ENCODE assay signal across 50 mouse cellular contexts in genomic region chr11:99321094-99321493, GRCm38 (mm10). TPM values are rescaled to one million over a fixed set of nuclear protein-coding genes. Genes with fewer than 3 reads are reported as not detected.
"Had no signal": no experiment of that assay in that cellular context is flagged by ENCODE, and none has a peak within 500 bp of the region (broad histone marks: within the 10 kb centered on the region; RNA-seq: fewer than 3 reads in every experiment).

No protein-coding gene starts in this region.

- H3K27me3 ChIP-seq: heart, embryonic 12.5 days; heart, embryonic 15.5 days; hindbrain, embryonic 12.5 days; hindbrain, embryonic 15.5 days; intestine, embryonic 15.5 days; kidney, embryonic 15.5 days had no signal

- H3K9me3 ChIP-seq: heart, embryonic 12.5 days; heart, embryonic 13.5 days; heart, embryonic 15.5 days; hindbrain, embryonic 10.5 days; hindbrain, embryonic 12.5 days; hindbrain, embryonic 13.5 days; hindbrain, embryonic 15.5 days; intestine, embryonic 15.5 days; kidney, embryonic 15.5 days had no signal

- H3K4me1 ChIP-seq: heart, embryonic 12.5 days; hindbrain, embryonic 10.5 days; intestine, embryonic 15.5 days; kidney, embryonic 15.5 days had no signal

- DNase-seq: heart, postnatal 10 days; heart, postnatal 14 days; heart, postnatal 36 days; heart, postnatal 4 days; kidney, adult 11 months; kidney, adult 18-20 months; kidney, adult 2 months; kidney, adult 8-10 months; kidney, adult 9 months; kidney, postnatal 10 days; kidney, postnatal 14 days; kidney, postnatal 25 days; kidney, postnatal 36 days; kidney, postnatal 4 days; layer of hippocampus, adult 9-11 months; layer of hippocampus, postnatal 36 days had no signal

- H3K36me3 ChIP-seq: heart, embryonic 12.5 days; heart, embryonic 13.5 days; heart, embryonic 15.5 days; hindbrain, embryonic 10.5 days; hindbrain, embryonic 12.5 days; hindbrain, embryonic 13.5 days; hindbrain, embryonic 15.5 days; intestine, embryonic 15.5 days; kidney, embryonic 15.5 days had no signal

- H3K4me2 ChIP-seq: heart, embryonic 11.5 days; heart, embryonic 12.5 days; heart, embryonic 13.5 days; heart, embryonic 15.5 days; hindbrain, embryonic 12.5 days; hindbrain, embryonic 13.5 days; hindbrain, embryonic 14.5 days; hindbrain, embryonic 15.5 days; intestine, embryonic 15.5 days; kidney, embryonic 15.5 days had no signal

- H3K27ac ChIP-seq: heart, embryonic 13.5 days; heart, embryonic 15.5 days; hindbrain, embryonic 10.5 days; hindbrain, embryonic 12.5 days; hindbrain, embryonic 13.5 days; hindbrain, embryonic 14.5 days; hindbrain, embryonic 15.5 days; hindbrain, postnatal 0 days; intestine, embryonic 15.5 days; kidney, embryonic 15.5 days; kidney, postnatal 0 days; layer of hippocampus, adult 2 months; left cerebral cortex, adult 2 months had no signal

- H3K9ac ChIP-seq: heart, embryonic 12.5 days; heart, embryonic 13.5 days; heart, embryonic 15.5 days; hindbrain, embryonic 12.5 days; hindbrain, embryonic 13.5 days; hindbrain, embryonic 14.5 days; hindbrain, embryonic 15.5 days; intestine, embryonic 15.5 days; kidney, embryonic 15.5 days had no signal

- H3K4me3 ChIP-seq: heart, embryonic 12.5 days; heart, embryonic 13.5 days; heart, embryonic 15.5 days; hindbrain, embryonic 10.5 days; hindbrain, embryonic 12.5 days; hindbrain, embryonic 13.5 days; hindbrain, embryonic 15.5 days; intestine, embryonic 15.5 days; kidney, embryonic 15.5 days; layer of hippocampus, adult 2 months; left cerebral cortex, adult 2 months had no signal

RNA-seq across cellular contexts. Expression of gene Krt25, which starts 1.7 kb away (rescaled TPM):
- total RNA-seq: heart, postnatal 10 days; heart, postnatal 14 days; heart, postnatal 25 days; heart, postnatal 36 days; hematopoietic stem cell, adult 5-6 weeks; layer of hippocampus, adult 2 months; layer of hippocampus, adult 8-10 months; layer of hippocampus, postnatal 10 days; layer of hippocampus, postnatal 14 days; layer of hippocampus, postnatal 25 days; layer of hippocampus, postnatal 36 days; left cerebral cortex, adult 18-20 months; left cerebral cortex, adult 2 months; left cerebral cortex, adult 8-10 months had no signal
- polyA plus RNA-seq: heart, embryonic 11.5 days; heart, embryonic 12.5 days; heart, embryonic 13.5 days; heart, embryonic 14.5 days; heart, embryonic 15.5 days; hindbrain, embryonic 10.5 days; hindbrain, embryonic 11.5 days; hindbrain, embryonic 12.5 days; inflammation-experienced regulatory T-cells, adult 6 months; intestine, embryonic 15.5 days; kidney, embryonic 14.5 days; kidney, embryonic 15.5 days; kidney, embryonic 16.5 days; large intestine, adult 2 months had no signal

RNA-seq across cellular contexts. Expression of gene Krt26, which starts 16.7 kb away (rescaled TPM):
- total RNA-seq: heart, postnatal 10 days; heart, postnatal 14 days; heart, postnatal 25 days; heart, postnatal 36 days; heart, postnatal 4 days; hematopoietic stem cell, adult 5-6 weeks; layer of hippocampus, adult 2 months; layer of hippocampus, adult 8-10 months; layer of hippocampus, postnatal 25 days; layer of hippocampus, postnatal 36 days; left cerebral cortex, adult 18-20 months; left cerebral cortex, adult 2 months had no signal
- polyA plus RNA-seq: heart, embryonic 11.5 days; heart, embryonic 12.5 days; heart, embryonic 13.5 days; heart, embryonic 14.5 days; heart, embryonic 15.5 days; heart, embryonic 16.5 days; heart, postnatal 0 days; hindbrain, embryonic 14.5 days; inflammation-experienced regulatory T-cells, adult 6 months; intestine, embryonic 16.5 days; intestine, postnatal 0 days; kidney, adult 2 months; kidney, embryonic 14.5 days; kidney, embryonic 15.5 days; kidney, embryonic 16.5 days; kidney, postnatal 0 days; large intestine, adult 2 months had no signal

RNA-seq across cellular contexts. Expression of gene Krt27, which starts 29.8 kb away (rescaled TPM):
- total RNA-seq: heart, postnatal 10 days; heart, postnatal 14 days; heart, postnatal 25 days; heart, postnatal 36 days; heart, postnatal 4 days; hematopoietic stem cell, adult 5-6 weeks; layer of hippocampus, adult 2 months; layer of hippocampus, adult 8-10 months; layer of hippocampus, postnatal 10 days; layer of hippocampus, postnatal 14 days; layer of hippocampus, postnatal 25 days; layer of hippocampus, postnatal 36 days; left cerebral cortex, adult 18-20 months; left cerebral cortex, adult 2 months; left cerebral cortex, adult 8-10 months had no signal
- polyA plus RNA-seq: heart, embryonic 11.5 days; heart, embryonic 12.5 days; heart, embryonic 13.5 days; heart, embryonic 14.5 days; heart, embryonic 15.5 days; heart, embryonic 16.5 days; heart, postnatal 0 days; hindbrain, embryonic 10.5 days; hindbrain, embryonic 11.5 days; hindbrain, embryonic 12.5 days; hindbrain, embryonic 13.5 days; hindbrain, embryonic 14.5 days; inflammation-experienced regulatory T-cells, adult 6 months; intestine, embryonic 14.5 days; intestine, embryonic 15.5 days; intestine, embryonic 16.5 days; intestine, postnatal 0 days; kidney, adult 2 months; kidney, embryonic 14.5 days; kidney, embryonic 15.5 days; kidney, embryonic 16.5 days; kidney, postnatal 0 days; large intestine, adult 2 months had no signal

RNA-seq across cellular contexts. Expression of gene Krt24, which starts 36.0 kb away (rescaled TPM):
- total RNA-seq: heart, postnatal 10 days; heart, postnatal 14 days; heart, postnatal 25 days; heart, postnatal 36 days; heart, postnatal 4 days; hematopoietic stem cell, adult 5-6 weeks; hindbrain, postnatal 0 days; layer of hippocampus, adult 2 months; layer of hippocampus, adult 8-10 months; layer of hippocampus, postnatal 10 days; layer of hippocampus, postnatal 14 days; layer of hippocampus, postnatal 25 days; layer of hippocampus, postnatal 36 days; left cerebral cortex, adult 18-20 months; left cerebral cortex, adult 2 months; left cerebral cortex, adult 8-10 months had no signal
- polyA plus RNA-seq: heart, embryonic 11.5 days; heart, embryonic 12.5 days; heart, embryonic 13.5 days; heart, embryonic 14.5 days; heart, embryonic 15.5 days; heart, embryonic 16.5 days; heart, postnatal 0 days; hindbrain, embryonic 10.5 days; hindbrain, embryonic 11.5 days; hindbrain, embryonic 12.5 days; hindbrain, embryonic 14.5 days; inflammation-experienced regulatory T-cells, adult 6 months; intestine, embryonic 14.5 days; intestine, embryonic 16.5 days; kidney, adult 2 months; kidney, embryonic 14.5 days; kidney, embryonic 15.5 days; kidney, embryonic 16.5 days; kidney, postnatal 0 days; large intestine, adult 2 months had no signal

RNA-seq across cellular contexts. Expression of gene Krt28, which starts 53.6 kb away (rescaled TPM):
- total RNA-seq: heart, postnatal 10 days; heart, postnatal 14 days; heart, postnatal 25 days; heart, postnatal 36 days; heart, postnatal 4 days; hematopoietic stem cell, adult 5-6 weeks; left cerebral cortex, adult 18-20 months; left cerebral cortex, adult 2 months had no signal
- polyA plus RNA-seq: heart, embryonic 13.5 days; heart, embryonic 14.5 days; heart, embryonic 15.5 days; heart, embryonic 16.5 days; inflammation-experienced regulatory T-cells, adult 6 months; intestine, embryonic 14.5 days; intestine, postnatal 0 days; kidney, adult 2 months; kidney, postnatal 0 days had no signal
